Mouse (Mus musculus) hindbrain, embryonic 10.5 days (tissue): ENCODE results near the gene Gpd2. TPM values are rescaled to one million over a fixed set of nuclear protein-coding genes. Genes with fewer than 3 reads are reported as not detected.
A peak's percentile ranks its signal among the peaks of the same experiment; 100 is the strongest.

Experiments used
- DNase-seq: peaks from one replicate; pipeline ENCODE4 v3.0.0-alpha.2; 2017; ENCODE audit warnings: low spot score
- H3K27ac ChIP-seq: fragments of 300-500 bp; sonication (generic); 2 replicates; pipeline ENCODE4 v1.5.1; 2016; ENCODE audit warnings: mild to moderate bottlenecking, moderate library complexity
- H3K27me3 ChIP-seq: fragments of 300-500 bp; sonication (generic); 2 replicates; pipeline ENCODE4 v1.6.1; 2016; ENCODE audit warnings: mild to moderate bottlenecking; ENCODE audit not compliant: poor library complexity, insufficient read depth, severe bottlenecking
- H3K36me3 ChIP-seq: fragments of 300-500 bp; sonication (generic); 2 replicates; pipeline ENCODE4 v1.6.1; 2016; ENCODE audit warnings: mild to moderate bottlenecking, moderate library complexity
- H3K4me1 ChIP-seq: fragments of 300-500 bp; sonication (generic); replicated peaks from 2 replicates; pipeline ENCODE4 v1.6.1; 2016; ENCODE audit warnings: mild to moderate bottlenecking
- H3K4me3 ChIP-seq: fragments of 300-500 bp; sonication (generic); 2 replicates; pipeline ENCODE4 v1.5.1; 2016; ENCODE audit warnings: mild to moderate bottlenecking, moderate library complexity
- H3K9me3 ChIP-seq: fragments of 300-500 bp; sonication (generic); 2 replicates; pipeline ENCODE4 v1.6.1; 2016; ENCODE audit warnings: mild to moderate bottlenecking, moderate library complexity
- WGBS: fragments of 180-500 bp; shearing (Covaris S2); methylation state at CpG from one replicate; pipeline ENCODE4 v1.1.7; 2016; 5-methylcytosine and 5-hydroxymethylcytosine counted together
- polyA plus RNA-seq: library from polyadenylated mRNA; unstranded; fragments of >200 nt; fragmentation: Nextera tagmentation; extraction: Ambion mirVana; gene quantifications from 2 replicates; pipeline ENCODE4 v1.2.1, GENCODE M21; 2016

Gpd2 gene
- polyA plus RNA-seq, 1 experiment from 2014 or later: 24.2 TPM

DNA sequence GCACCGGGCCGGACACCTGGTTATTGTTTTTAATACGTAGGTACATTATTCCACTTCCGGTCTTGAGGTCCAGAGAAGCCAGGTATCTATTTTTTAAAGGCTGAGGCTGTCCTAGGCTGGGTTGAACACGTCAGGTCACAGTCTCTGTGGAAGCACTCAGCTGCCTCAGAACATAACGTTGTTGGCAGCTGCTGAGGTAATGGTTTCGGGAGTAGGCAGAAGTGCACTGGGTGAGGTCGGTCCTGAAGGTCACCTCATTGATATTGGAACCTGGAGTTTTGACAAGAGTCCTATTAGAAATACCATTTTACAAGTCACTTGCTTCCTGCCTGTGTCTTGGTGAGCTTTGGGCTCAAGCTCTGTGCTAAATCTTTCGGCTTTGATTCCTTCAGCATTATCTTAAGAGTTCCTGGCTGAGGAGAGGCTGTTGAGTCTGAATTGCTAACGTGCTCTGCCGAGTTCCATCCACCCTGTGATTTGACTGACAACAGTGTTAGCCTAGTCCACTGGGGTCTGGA, 17.8 kb downstream of the Gpd2 start:
- H3K27ac ChIP-seq: no peak overlapping the region
- WGBS: 70% methylated on average over 11 of the region's 11 CpGs
- no peaks in the 10 kb centered on the region for H3K27me3 ChIP-seq
- H3K9me3 ChIP-seq: no peaks in the 10 kb centered on the region
- no peaks in the 10 kb centered on the region for H3K36me3 ChIP-seq
- peaks cover 21% of the 10 kb centered on the region for H3K4me1 ChIP-seq
- H3K4me3 ChIP-seq: no peak overlapping the region
- DNase-seq: no peak

DNA sequence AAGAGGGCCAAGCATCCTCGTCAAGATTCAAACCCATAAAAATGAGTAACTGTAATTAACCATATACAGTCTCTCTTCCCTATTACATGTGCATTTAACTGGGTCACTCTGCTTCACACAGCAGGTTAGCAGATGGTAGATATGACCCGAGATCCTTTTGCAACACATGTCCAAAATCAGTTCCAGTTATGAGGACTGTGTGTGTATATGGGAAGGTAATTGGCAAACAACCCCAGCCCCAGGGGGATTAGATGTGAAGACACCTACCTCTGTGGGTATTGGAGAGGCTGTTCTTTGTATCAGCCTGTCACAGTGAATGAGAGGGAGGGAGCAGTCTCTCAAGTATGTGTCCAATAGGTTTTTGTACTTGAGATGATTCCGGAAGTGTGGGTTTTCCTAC, 18.4 kb downstream of the Gpd2 start:
- Histone ChIP-seq H3K4me1 (peaks cover 25% of the 10 kb centered on the region), H3K4me3 (no peak overlapping the region), H3K27me3 (no peaks in the 10 kb centered on the region), H3K36me3 (no peaks in the 10 kb centered on the region), H3K9me3 (no peaks in the 10 kb centered on the region), H3K27ac (no peak overlapping the region)
- 51% methylated on average over 3 of the region's 3 CpGs for WGBS
- no peak for DNase-seq

GRCm38 (mm10) chr2:57256459-57256858, 19.0 kb downstream of the Gpd2 start:
- Histone ChIP-seq H3K27ac (no peak overlapping the region; the same call in 1 of the 2 replicates), H3K4me1 (peaks cover 25% of the 10 kb centered on the region), H3K9me3 (no peaks in the 10 kb centered on the region), H3K36me3 (no peaks in the 10 kb centered on the region), H3K4me3 (no peak overlapping the region), H3K27me3 (no peaks in the 10 kb centered on the region)
- WGBS: 12% methylated on average over 6 of the region's 6 CpGs
- DNase-seq: peak; percentile 24

DNA sequence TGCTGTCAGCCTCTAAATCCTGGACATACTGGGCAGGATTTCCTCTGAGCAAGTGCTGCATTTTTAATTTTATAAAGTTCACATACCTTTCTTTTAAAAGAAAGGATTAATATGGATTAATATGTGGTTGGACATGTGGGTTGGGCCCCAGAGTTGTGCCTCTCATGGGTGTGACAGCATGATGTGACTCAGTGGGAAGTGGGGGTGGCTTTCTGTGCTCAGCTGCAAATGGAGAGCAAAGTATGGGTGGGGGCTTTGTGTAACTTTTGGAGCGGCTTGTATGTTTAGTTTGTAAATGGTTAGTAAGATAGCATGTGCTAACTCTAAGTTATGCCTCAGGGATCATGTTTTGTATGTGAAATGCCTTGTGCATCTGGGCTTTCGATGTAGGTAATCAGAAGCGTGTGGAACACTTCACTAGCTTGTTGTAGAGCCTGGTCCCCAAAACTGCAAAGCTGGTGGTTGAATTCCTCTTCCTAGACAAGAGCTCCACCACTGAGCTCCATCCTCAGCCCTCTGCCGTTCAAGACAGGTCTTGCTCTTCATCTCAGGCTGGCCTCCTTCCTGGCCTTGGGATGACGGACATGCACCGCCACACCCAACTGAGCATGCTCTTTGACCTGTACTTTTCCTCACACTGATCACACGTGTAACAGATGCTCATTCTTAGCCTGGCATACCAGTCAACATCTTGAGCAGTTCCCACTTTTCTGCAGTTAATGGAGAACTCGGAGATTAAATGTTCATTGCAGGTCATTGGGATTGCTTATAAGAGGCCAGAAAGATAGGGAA, 24.0 kb downstream of the Gpd2 start:
- no peak for DNase-seq
- WGBS: 83% methylated on average over 8 of the region's 8 CpGs
- Histone ChIP-seq H3K4me1 (peaks cover 11% of the 10 kb centered on the region), H3K27me3 (no peaks in the 10 kb centered on the region), H3K9me3 (no peaks in the 10 kb centered on the region), H3K27ac (no peak overlapping the region), H3K36me3 (no peaks in the 10 kb centered on the region), H3K4me3 (no peak overlapping the region)

GRCm38 (mm10) chr2:57263431-57263830, 26.0 kb downstream of the Gpd2 start:
- Histone ChIP-seq H3K4me3 (no peak overlapping the region), H3K27ac (no peak overlapping the region), H3K36me3 (no peaks in the 10 kb centered on the region), H3K4me1 (peaks cover 25% of the 10 kb centered on the region), H3K27me3 (no peaks in the 10 kb centered on the region), H3K9me3 (no peaks in the 10 kb centered on the region)
- 90% methylated on average over 1 of the region's 1 CpGs for WGBS
- no peak for DNase-seq

DNA sequence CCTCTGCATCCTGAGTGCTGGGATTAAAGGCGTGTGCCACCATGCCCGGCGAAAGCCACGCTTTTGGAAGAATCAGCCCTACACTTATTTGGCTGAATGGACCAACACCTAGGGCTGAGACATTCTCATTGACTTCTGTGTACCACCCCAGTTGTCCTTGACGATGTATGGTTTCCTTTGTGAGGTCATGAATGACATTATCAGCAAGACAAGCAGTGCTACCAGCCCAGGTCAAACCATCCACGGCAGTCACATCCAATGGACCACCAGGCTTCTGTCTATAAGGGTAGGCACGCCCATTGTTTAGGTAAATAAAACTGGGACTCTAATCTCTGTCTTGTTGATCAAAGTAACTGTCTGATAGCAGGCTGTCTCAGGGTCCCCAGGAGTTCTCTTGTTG, 27.5 kb downstream of the Gpd2 start:
- H3K4me1 ChIP-seq: peaks cover 30% of the 10 kb centered on the region
- no peak overlapping the region for H3K27ac ChIP-seq
- no peaks in the 10 kb centered on the region for H3K27me3 ChIP-seq
- H3K36me3 ChIP-seq: no peaks in the 10 kb centered on the region
- H3K9me3 ChIP-seq: no peaks in the 10 kb centered on the region
- no peak overlapping the region for H3K4me3 ChIP-seq
- WGBS: 87% methylated on average over 7 of the region's 7 CpGs
- no peak for DNase-seq

DNA sequence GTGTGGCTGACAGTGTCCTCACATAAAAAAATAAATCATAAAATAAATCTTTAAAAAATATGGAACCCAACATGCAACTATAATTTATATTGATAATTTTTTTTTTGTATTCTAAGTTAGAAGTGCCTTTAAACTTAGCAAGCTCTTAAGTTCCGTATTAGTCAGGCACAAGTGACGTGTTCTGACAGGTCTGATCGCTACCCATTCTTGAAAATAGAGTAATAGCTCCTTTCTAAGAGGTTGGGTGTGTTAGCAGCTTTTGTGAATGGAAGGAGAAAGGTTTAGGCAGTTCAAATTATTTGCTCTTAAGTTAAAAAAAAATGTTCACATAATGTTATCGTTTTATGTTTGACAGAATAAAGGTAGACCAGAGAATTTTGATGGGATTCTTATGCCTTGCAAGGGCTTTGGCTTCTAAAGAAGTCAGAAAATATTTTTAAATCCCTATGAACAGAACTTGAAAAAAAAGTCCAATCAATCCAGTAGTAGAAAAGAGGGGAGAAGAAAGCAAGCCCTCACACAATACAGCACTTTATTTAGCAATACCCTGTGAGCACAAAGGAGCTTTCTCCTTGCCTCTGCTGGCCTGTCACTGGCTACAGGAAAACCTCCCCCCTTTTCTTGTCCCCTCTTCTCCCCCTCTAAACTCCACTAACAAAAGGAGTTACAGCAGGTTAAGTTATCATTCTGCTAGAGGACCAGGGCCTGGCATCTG, 29.4 kb downstream of the Gpd2 start:
- no peaks in the 10 kb centered on the region for H3K36me3 ChIP-seq
- peaks cover 27% of the 10 kb centered on the region for H3K4me1 ChIP-seq
- peak overlapping the region; percentile 84 for H3K27ac ChIP-seq
- no peaks in the 10 kb centered on the region for H3K9me3 ChIP-seq
- no peak for DNase-seq
- no peak overlapping the region; the same call in 1 of the 2 replicates for H3K4me3 ChIP-seq
- no peaks in the 10 kb centered on the region for H3K27me3 ChIP-seq
- WGBS: 43% methylated on average over 4 of the region's 4 CpGs

DNA sequence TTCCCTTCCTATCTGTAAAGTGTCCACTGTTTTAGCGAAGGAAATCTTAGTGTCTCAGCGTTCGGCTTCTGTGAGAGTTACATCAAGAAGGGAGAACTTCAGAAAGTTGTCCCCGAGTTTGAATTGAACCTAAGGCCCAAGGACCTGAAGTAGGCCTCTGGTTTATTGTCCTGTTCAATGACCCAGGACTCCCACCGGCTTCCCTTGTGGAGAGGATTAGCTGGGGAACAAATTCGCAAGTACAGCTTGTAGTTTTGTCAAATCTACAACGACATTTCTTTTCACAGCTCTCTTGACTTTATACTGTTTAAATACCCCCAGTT, 29.9 kb downstream of the Gpd2 start:
- Histone ChIP-seq H3K4me1 (peaks cover 27% of the 10 kb centered on the region), H3K27me3 (no peaks in the 10 kb centered on the region), H3K4me3 (no peak overlapping the region; the same call in 1 of the 2 replicates), H3K36me3 (no peaks in the 10 kb centered on the region), H3K9me3 (no peaks in the 10 kb centered on the region), H3K27ac (peak overlapping the region; percentile 84)
- DNase-seq: peak; percentile 42
- 16% methylated on average over 7 of the region's 7 CpGs for WGBS

GRCm38 (mm10) chr2:57267896-57268295, 30.5 kb downstream of the Gpd2 start:
- Histone ChIP-seq H3K36me3 (no peaks in the 10 kb centered on the region), H3K9me3 (no peaks in the 10 kb centered on the region), H3K4me1 (peaks cover 27% of the 10 kb centered on the region), H3K27me3 (no peaks in the 10 kb centered on the region), H3K27ac (peak overlapping the region; percentile 84), H3K4me3 (no peak overlapping the region)
- WGBS: 39% methylated on average over 7 of the region's 7 CpGs
- DNase-seq: no peak

DNA sequence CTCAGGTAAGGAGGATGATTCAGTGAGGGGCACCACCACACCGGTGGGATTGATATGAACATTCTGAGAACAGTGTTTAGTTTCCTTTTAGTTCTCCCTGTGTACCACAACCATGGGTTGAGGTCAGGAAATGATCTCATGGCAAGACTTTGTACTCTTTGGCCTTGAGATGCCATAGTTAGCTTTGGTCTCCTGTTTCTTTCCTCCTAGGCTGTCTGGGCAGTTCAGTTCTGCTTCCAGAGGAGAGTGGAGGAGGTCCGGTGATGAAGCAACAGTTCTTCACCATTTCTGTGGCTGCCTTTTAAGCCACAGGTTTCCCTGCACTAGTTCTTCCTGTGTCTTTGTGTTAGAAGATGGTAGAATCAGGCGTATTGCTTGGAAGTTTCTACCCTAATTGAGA, 31.4 kb downstream of the Gpd2 start:
- Histone ChIP-seq H3K9me3 (no peaks in the 10 kb centered on the region), H3K27me3 (no peaks in the 10 kb centered on the region), H3K27ac (0 out of 2 replicates have a peak overlapping the region, but pooled peaks have one; percentile 8), H3K4me1 (peaks cover 27% of the 10 kb centered on the region), H3K36me3 (no peaks in the 10 kb centered on the region), H3K4me3 (no peak overlapping the region)
- no peak for DNase-seq
- WGBS: 91% methylated on average over 3 of the region's 3 CpGs

DNA sequence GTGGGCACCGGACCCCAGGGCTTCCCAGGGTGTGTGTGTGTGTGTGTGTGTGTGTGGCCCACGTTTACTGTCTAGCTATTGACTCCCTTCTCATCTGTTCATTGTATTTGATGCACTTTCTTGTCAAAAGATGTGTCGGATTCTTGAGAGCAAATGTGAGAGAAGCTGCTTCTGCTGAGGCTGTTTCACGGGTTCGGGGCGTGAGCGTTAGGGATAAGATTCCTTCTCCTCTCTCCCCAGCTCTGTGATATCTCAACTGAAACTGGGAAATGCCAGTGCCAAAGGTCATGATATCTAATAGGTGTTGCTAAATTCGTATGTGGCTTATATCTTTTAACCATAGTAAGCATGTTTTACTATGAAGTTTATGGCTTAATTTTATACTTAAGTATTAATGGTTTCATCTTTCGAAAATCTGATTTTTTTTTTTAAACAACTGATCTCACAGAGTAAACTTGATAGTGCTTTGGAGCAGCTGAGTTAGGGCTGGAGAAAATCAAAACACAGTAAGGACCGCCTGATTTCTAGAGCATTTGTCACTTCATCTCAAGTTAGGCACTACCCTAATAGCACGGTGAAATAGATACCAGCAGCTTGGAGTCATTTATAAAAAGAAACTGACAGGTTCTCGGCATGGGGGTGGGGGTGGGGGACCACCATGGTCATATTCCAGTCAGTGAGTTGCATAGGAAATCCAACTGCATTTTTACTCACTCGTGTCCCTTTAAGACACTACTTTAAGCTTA, 32.4 kb downstream of the Gpd2 start:
- no peak for DNase-seq
- Histone ChIP-seq H3K9me3 (no peaks in the 10 kb centered on the region), H3K27ac (no peak overlapping the region), H3K4me3 (no peak overlapping the region), H3K27me3 (no peaks in the 10 kb centered on the region), H3K4me1 (peaks cover 27% of the 10 kb centered on the region), H3K36me3 (no peaks in the 10 kb centered on the region)
- 72% methylated on average over 13 of the region's 13 CpGs for WGBS

- no peak overlapping the region for H3K27ac ChIP-seq
- H3K9me3 ChIP-seq: no peaks in the 10 kb centered on the region
- H3K4me1 ChIP-seq: 0 out of 2 replicates have a peak, but pooled peaks cover 4% of the 10 kb centered on the region
- no peak overlapping the region for H3K4me3 ChIP-seq
- no peak for DNase-seq
- peaks cover 17% of the 10 kb centered on the region for H3K36me3 ChIP-seq
- WGBS: 87% methylated on average over 10 of the region's 10 CpGs
- H3K27me3 ChIP-seq: no peaks in the 10 kb centered on the region
Measured at GRCm38 (mm10) chr2:57280190-57280723, 42.8 kb downstream of the Gpd2 start.
